Mouse (Mus musculus) liver, embryonic 14.5 days (tissue): ENCODE results near the gene Sgsh. TPM values are rescaled to one million over a fixed set of nuclear protein-coding genes. Genes with fewer than 3 reads are reported as not detected.

ENCODE experiments used
- ATAC-seq: fragments of 200-750 bp; cut with Nextera tagmentation; 2 replicates; pipeline ENCODE4 v1.8.0; 2017; ENCODE audit warnings: moderate number of reproducible peaks, mild to moderate bottlenecking, moderate library complexity; ENCODE audit not compliant: insufficient read depth
- DNase-seq, 3 experiments: peaks; one replicate each; pipeline ENCODE4 v3.0.0-alpha.2; 2012 to 2013; ENCODE audit warnings: low read depth in 3 of 3, low spot score in 3 of 3
- H3K27ac ChIP-seq: fragments of 300-500 bp; sonication (generic); 2 replicates; pipeline ENCODE4 v1.5.1; 2014; ENCODE audit warnings: moderate library complexity, mild to moderate bottlenecking, control low read depth, inconsistent platforms
- H3K27me3 ChIP-seq: fragments of 300-500 bp; sonication (generic); 2 replicates; pipeline ENCODE4 v1.6.1; 2014; ENCODE audit warnings: mild to moderate bottlenecking, low read length, moderate library complexity; ENCODE audit not compliant: control insufficient read depth, insufficient read depth
- H3K36me3 ChIP-seq: fragments of 300-500 bp; sonication (generic); replicated peaks from 2 replicates; pipeline ENCODE4 v1.6.1; 2014; ENCODE audit warnings: low read depth; ENCODE audit not compliant: control insufficient read depth, insufficient read depth
- H3K4me1 ChIP-seq, 2 experiments: fragments of 200-500 bp in 1 of 2; fragments of 300-500 bp in 1 of 2; sonication (generic) in 1 of 2; replicated peaks; 2 replicates each; pipeline ENCODE4 v1.6.1; 2012 to 2014; ENCODE audit warnings: antibody characterized with exemption in 1 of 2, inconsistent platforms in 1 of 2, low read length in 1 of 2; ENCODE audit not compliant: control insufficient read depth in 2 of 2, insufficient read depth in 2 of 2
- H3K4me2 ChIP-seq: fragments of 300-500 bp; sonication (generic); 2 replicates; pipeline ENCODE4 v1.6.1; 2014; ENCODE audit warnings: low read depth, mild to moderate bottlenecking, control low read depth, moderate library complexity
- H3K4me3 ChIP-seq, 2 experiments: fragments of 200-500 bp in 1 of 2; fragments of 300-500 bp in 1 of 2; sonication (generic) in 1 of 2; 2 replicates each; pipeline ENCODE4 v1.5.1; 2012 to 2014; ENCODE audit warnings: low read depth in 2 of 2, low read length in 2 of 2, mild to moderate bottlenecking in 2 of 2, control low read depth in 1 of 2, inconsistent platforms in 1 of 2, moderate library complexity in 1 of 2; ENCODE audit not compliant: insufficient read depth in 1 of 2
- H3K9ac ChIP-seq: fragments of 300-500 bp; sonication (generic); replicated peaks from 2 replicates; pipeline ENCODE4 v1.6.1; 2014; ENCODE audit warnings: mild to moderate bottlenecking, control low read depth, moderate library complexity
- H3K9me3 ChIP-seq: fragments of 300-500 bp; sonication (generic); 2 replicates; pipeline ENCODE4 v1.6.1; 2016; ENCODE audit warnings: low read length, mixed read lengths; ENCODE audit not compliant: control insufficient read depth
- CTCF ChIP-seq: IDR thresholded peaks from 2 replicates; pipeline ENCODE4 v1.5.1; 2016; ENCODE audit warnings: antibody characterized with exemption, low read depth, control low read depth
- EP300 ChIP-seq: IDR thresholded peaks from 2 replicates; pipeline ENCODE4 v1.6.1; 2016; ENCODE audit warnings: antibody characterized with exemption, low read depth
- WGBS: fragments of 180-500 bp; shearing (Covaris S2); extraction: QIAGEN DNeasy Blood & Tissue Kit; methylation state at CpG from one replicate; pipeline ENCODE4 v1.1.7; 2014; ENCODE audit not compliant: insufficient replicate concordance; 5-methylcytosine and 5-hydroxymethylcytosine counted together
- polyA plus RNA-seq, 2 experiments: library from polyadenylated mRNA; depleted of rRNA in 1 of 2; stranded (reverse) in 1 of 2; unstranded in 1 of 2; fragments of >200 nt; fragmentation: Nextera tagmentation in 1 of 2; extraction: Ambion mirVana in 1 of 2; gene quantifications; 2 replicates each; pipeline versions ENCODE4 v1.2.1 to v1.2.3; 2012 to 2014

The Sgsh gene
- polyA plus RNA-seq, 2 experiments: 1.3 to 2.2 TPM

- no peaks in the 10 kb centered on the region for H3K36me3 ChIP-seq
- H3K4me1 ChIP-seq: no peaks in the 10 kb centered on the region
- no peak overlapping the region for H3K4me2 ChIP-seq
- ATAC-seq: no peak
- DNase-seq: no peak
- no peak overlapping the region for H3K27ac ChIP-seq
- H3K9ac ChIP-seq: no peak overlapping the region
- no peaks in the 10 kb centered on the region for H3K9me3 ChIP-seq
- no peaks in the 10 kb centered on the region for H3K27me3 ChIP-seq
- no peak overlapping the region for H3K4me3 ChIP-seq
- TF ChIP-seq CTCF (no peak), EP300 (no peak)
- WGBS: 27% methylated on average over 11 of the region's 11 CpGs
Measured at GRCm38 (mm10) chr11:119307916-119308315, 47.4 kb downstream of the Sgsh start.

GRCm38 (mm10) chr11:119307658-119307867, 47.8 kb downstream of the Sgsh start, which contains the start of gene Card14:
Gene Card14 (plus strand): TSS chr11:119307768.
- ATAC-seq (no peak), DNase-seq (no peak)
- H3K4me1 ChIP-seq: no peaks in the 10 kb centered on the region
- H3K4me3 ChIP-seq: no peak within 1 kb of the TSS
- H3K9me3 ChIP-seq: no peaks in the 10 kb centered on the region
- H3K9ac ChIP-seq: no peak within 1 kb of the TSS
- H3K36me3 ChIP-seq: no peaks in the 10 kb centered on the region
- no peak within 1 kb of the TSS for H3K27ac ChIP-seq
- WGBS: 45% methylated on average over 1 of the region's 1 CpGs
- TF ChIP-seq CTCF (no peak), EP300 (no peak)
- no peak within 1 kb of the TSS for H3K4me2 ChIP-seq
- no peaks in the 10 kb centered on the region for H3K27me3 ChIP-seq

DNA sequence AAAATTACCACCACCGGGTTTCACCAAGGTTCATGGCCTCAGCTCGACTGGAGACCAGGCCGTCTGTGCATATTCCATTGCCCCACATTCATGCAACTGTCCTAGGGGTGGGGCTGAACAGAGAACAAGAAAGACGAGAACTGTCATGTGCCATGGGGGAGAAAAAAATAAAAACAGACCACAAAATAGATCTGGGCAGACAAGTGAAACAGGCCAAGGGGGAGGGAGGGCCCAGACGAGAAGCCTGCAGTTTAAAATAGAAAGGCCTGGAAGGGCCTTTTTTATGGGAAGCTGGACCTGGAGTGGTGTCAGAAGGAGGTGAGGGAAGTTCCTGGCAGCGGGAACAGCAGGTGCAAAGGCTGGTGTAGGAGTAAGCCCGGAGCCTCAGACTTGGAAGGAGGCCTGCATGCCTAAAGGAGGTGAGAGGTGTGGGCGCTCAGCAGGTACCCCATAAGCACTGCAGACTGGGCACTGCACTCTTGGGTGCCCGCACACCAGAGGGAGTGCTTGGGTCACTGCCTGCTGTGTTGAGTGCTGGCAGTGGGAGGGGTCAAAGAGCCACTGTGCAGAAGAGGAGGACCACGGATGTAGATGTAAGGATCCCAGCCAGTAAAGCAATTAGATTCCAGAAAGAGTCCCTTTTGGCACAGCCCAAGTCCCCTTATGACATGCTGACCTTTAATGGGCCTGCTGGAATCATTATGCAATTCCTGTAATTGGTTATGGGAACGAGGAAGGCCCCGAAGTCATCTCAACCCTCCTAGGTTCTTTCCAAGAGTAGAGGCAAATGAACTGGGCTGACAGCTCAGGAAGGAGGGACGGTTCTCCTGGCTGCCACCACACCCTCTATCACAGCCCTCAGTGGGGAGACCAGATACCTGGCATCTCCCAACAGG, 48.3 kb downstream of the Sgsh start:
- Histone ChIP-seq H3K9ac (no peak overlapping the region), H3K9me3 (no peaks in the 10 kb centered on the region), H3K4me1 (no peaks in the 10 kb centered on the region), H3K27me3 (no peaks in the 10 kb centered on the region), H3K4me2 (no peak overlapping the region), H3K36me3 (no peaks in the 10 kb centered on the region), H3K4me3 (no peak overlapping the region), H3K27ac (no peak overlapping the region)
- 43% methylated on average over 13 of the region's 13 CpGs for WGBS
- DNase-seq: no peak
- ATAC-seq: no peak
- no peak; the same call in 1 of the 2 replicates for TF ChIP-seq CTCF

GRCm38 (mm10) chr11:119304904-119305712, 50.2 kb downstream of the Sgsh start:
- no peaks in the 10 kb centered on the region for H3K36me3 ChIP-seq
- no peaks in the 10 kb centered on the region for H3K27me3 ChIP-seq
- no peak overlapping the region for H3K9ac ChIP-seq
- no peak overlapping the region for H3K4me3 ChIP-seq
- no peaks in the 10 kb centered on the region for H3K9me3 ChIP-seq
- H3K27ac ChIP-seq: no peak overlapping the region
- peaks cover 0 to 3% of the 10 kb centered on the region in 2 experiments; a peak in 2 of 4 replicates for H3K4me1 ChIP-seq
- peak; percentile 87 for TF ChIP-seq CTCF
- TF ChIP-seq EP300: no peak
- no peak overlapping the region for H3K4me2 ChIP-seq
- DNase-seq (peak in 2 of 3 experiments; percentile 30 to 35), ATAC-seq (no peak)
- 42% methylated on average over 16 of the region's 16 CpGs for WGBS

- no peaks in the 10 kb centered on the region for H3K9me3 ChIP-seq
- ATAC-seq (no peak), DNase-seq (no peak)
- H3K27ac ChIP-seq: no peak overlapping the region
- WGBS: 22% methylated on average over 2 of the region's 2 CpGs
- H3K4me3 ChIP-seq: peak overlapping the region in 1 of 2 experiments; percentile 75; a peak in 2 of 4 replicates
- H3K4me1 ChIP-seq: peaks cover 2 to 10% of the 10 kb centered on the region in 2 experiments; a peak in 3 of 4 replicates
- peaks cover 23% of the 10 kb centered on the region for H3K36me3 ChIP-seq
- H3K27me3 ChIP-seq: no peaks in the 10 kb centered on the region
- H3K9ac ChIP-seq: peak overlapping the region; percentile 87; the same call in 1 of the 2 replicates
- peak overlapping the region; percentile 95 for H3K4me2 ChIP-seq
- TF ChIP-seq CTCF (no peak), EP300 (no peak)
Measured at GRCm38 (mm10) chr11:119300986-119301385, 54.4 kb downstream of the Sgsh start.
